Mouse (Mus musculus) gastrocnemius, postnatal 10 days (tissue): Measurements from ENCODE around the gene Dennd6a. TPM values are rescaled to one million over a fixed set of nuclear protein-coding genes. Genes with fewer than 3 reads are reported as not detected.
"Not testable (repeated sequence)": the region's sequence is repeated elsewhere in the genome, so short reads cannot be mapped to it uniquely, and the experiment has no call there.

Experiments used
- DNase-seq: peaks from one replicate; pipeline ENCODE4 v3.0.0; 2021; ENCODE audit warnings: mixed read lengths
- long read RNA-seq, 2 experiments: library from polyadenylated mRNA; stranded (forward); transcript quantifications; one replicate each; pipeline ENCODE4 v2.0.0; 2021
- total RNA-seq, 2 experiments: library from RNA; stranded (reverse); gene quantifications; 2 replicates each; pipeline ENCODE4 v1.2.3; 2021

Gene Dennd6a
- total RNA-seq, result 10 to 100 TPM; 13.9 to 19.1 TPM
- long read RNA-seq, experiment 1, full-length matches to known transcripts, result 26 of 32 reads
- long read RNA-seq, experiment 1, partial matches to known transcripts, result 0 of 32 reads
- long read RNA-seq, experiment 1, other reads (novel, unspliced or antisense), result 6 of 32 reads
- long read RNA-seq, experiment 2, full-length matches to known transcripts, result 15 of 17 reads
- long read RNA-seq, experiment 2, partial matches to known transcripts, result 0 of 17 reads
- long read RNA-seq, experiment 2, other reads (novel, unspliced or antisense), result 2 of 17 reads

GRCm38 (mm10) chr14:26573556-26573955 is at the start of gene Dennd6a:
TSS of gene Dennd6a (plus strand) at chr14:26573856.
- DNase-seq, result not testable (repeated sequence)

- no peak for DNase-seq
These were observed 47.7 kb upstream of the Dennd6a start for GRCm38 (mm10) chr14:26525955-26526354.

- DNase-seq, result no peak
These were observed 45.4 kb upstream of the Dennd6a start for GRCm38 (mm10) chr14:26528296-26528695.

GRCm38 (mm10) chr14:26530350-26530749 is 43.3 kb upstream of the Dennd6a start:
- DNase-seq, result no peak

GRCm38 (mm10) chr14:26531410-26532313 is 42.0 kb upstream of the Dennd6a start:
- DNase-seq, result no peak

GRCm38 (mm10) chr14:26532752-26533151 is 40.9 kb upstream of the Dennd6a start:
- no peak for DNase-seq

GRCm38 (mm10) chr14:26533267-26533666 is 40.4 kb upstream of the Dennd6a start:
- no peak for DNase-seq

- peak; percentile 64 for DNase-seq
These were observed 39.6 kb upstream of the Dennd6a start for GRCm38 (mm10) chr14:26533821-26534756.

- DNase-seq, result peak; percentile 99
These were observed 38.7 kb upstream of the Dennd6a start, which contains the start of gene Slmap for GRCm38 (mm10) chr14:26534757-26535479. TSS of gene Slmap (minus strand) at chr14:26534931.

GRCm38 (mm10) chr14:26539241-26539640 is 34.4 kb upstream of the Dennd6a start:
- DNase-seq, result no peak

- no peak for DNase-seq
These were observed 33.1 kb upstream of the Dennd6a start for GRCm38 (mm10) chr14:26540577-26540976.

GRCm38 (mm10) chr14:26542136-26542535 is 31.5 kb upstream of the Dennd6a start:
- no peak for DNase-seq

- no peak for DNase-seq
These were observed 25.9 kb upstream of the Dennd6a start for GRCm38 (mm10) chr14:26547516-26548488.

GRCm38 (mm10) chr14:26550712-26551111 is 22.9 kb upstream of the Dennd6a start:
- no peak for DNase-seq

- DNase-seq, result no peak
These were observed 21.2 kb upstream of the Dennd6a start for GRCm38 (mm10) chr14:26552441-26552840.

GRCm38 (mm10) chr14:26552853-26553252 is 20.8 kb upstream of the Dennd6a start:
- no peak for DNase-seq

GRCm38 (mm10) chr14:26557581-26557980 is 16.1 kb upstream of the Dennd6a start:
- DNase-seq, result no peak

GRCm38 (mm10) chr14:26558536-26558935 is 15.1 kb upstream of the Dennd6a start:
- DNase-seq, result no peak

GRCm38 (mm10) chr14:26562247-26562646 is 11.4 kb upstream of the Dennd6a start:
- no peak for DNase-seq

GRCm38 (mm10) chr14:26569880-26570279 is 3.8 kb upstream of the Dennd6a start:
- no peak for DNase-seq
